Mouse (Mus musculus) MEL (cell line): ENCODE results near the gene Rap2b. TPM values are rescaled to one million over a fixed set of nuclear protein-coding genes. Genes with fewer than 3 reads are reported as not detected.

ENCODE experiments used
- DNase-seq: peaks from one replicate; pipeline ENCODE4 v3.0.0; 2011; ENCODE audit warnings: low read depth, low spot score
- H3K27ac ChIP-seq: 2 replicates; pipeline ENCODE4 v1.5.1; 2012; ENCODE audit warnings: low read depth, mild to moderate bottlenecking, control low read depth, low read length, moderate library complexity; ENCODE audit not compliant: control insufficient read depth
- H3K27me3 ChIP-seq, 2 experiments: fragments of 150-350 bp in 1 of 2; sonication (generic) in 1 of 2; 2 replicates each; pipeline ENCODE4 v1.6.1; 2012; ENCODE audit warnings: low read length in 2 of 2, mild to moderate bottlenecking in 2 of 2, improper control_type of control experiment in 1 of 2, moderate library complexity in 1 of 2; ENCODE audit not compliant: insufficient read depth in 2 of 2, control insufficient read depth in 1 of 2
- H3K36me3 ChIP-seq, 2 experiments: 2 replicates each; pipeline ENCODE4 v1.6.1; 2012 to 2014; ENCODE audit warnings: low read length in 2 of 2, improper control_type of control experiment in 1 of 2, inconsistent platforms in 1 of 2, mild to moderate bottlenecking in 1 of 2; ENCODE audit not compliant: insufficient read depth in 2 of 2, control insufficient read depth in 1 of 2
- H3K4me1 ChIP-seq, 2 experiments: fragments of 150-350 bp in 1 of 2; sonication (generic) in 1 of 2; 2 replicates each; pipeline ENCODE4 v1.6.1; 2012; ENCODE audit warnings: low read length in 2 of 2, improper control_type of control experiment in 1 of 2, mild to moderate bottlenecking in 1 of 2; ENCODE audit not compliant: insufficient read depth in 2 of 2, control insufficient read depth in 1 of 2
- H3K4me3 ChIP-seq, 2 experiments: fragments of 150-350 bp in 1 of 2; sonication (generic) in 1 of 2; 2 replicates each; pipeline ENCODE4 v1.5.1; 2012; ENCODE audit warnings: low read depth in 2 of 2, low read length in 2 of 2, mild to moderate bottlenecking in 2 of 2, moderate library complexity in 2 of 2, control low read depth in 1 of 2, improper control_type of control experiment in 1 of 2; ENCODE audit not compliant: control insufficient read depth in 1 of 2, insufficient read depth in 1 of 2
- H3K79me2 ChIP-seq: 2 replicates; pipeline ENCODE4 v1.6.1; 2012; ENCODE audit warnings: mild to moderate bottlenecking, low read length, moderate library complexity; ENCODE audit not compliant: control insufficient read depth, poor library complexity, insufficient read depth
- H3K9ac ChIP-seq: 2 replicates; pipeline ENCODE4 v1.6.1; 2012; ENCODE audit warnings: low read depth, mild to moderate bottlenecking, control low read depth, low read length, moderate library complexity; ENCODE audit not compliant: control insufficient read depth, poor library complexity, severe bottlenecking
- H3K9me3 ChIP-seq: fragments of 150-350 bp; sonication (generic); replicated peaks from 2 replicates; pipeline ENCODE4 v1.6.1; 2012; ENCODE audit warnings: mild to moderate bottlenecking, low read length, improper control_type of control experiment, moderate library complexity; ENCODE audit not compliant: insufficient read depth
- CHD2 ChIP-seq: IDR thresholded peaks from 2 replicates; pipeline ENCODE4 v1.6.1; 2011; ENCODE audit warnings: low read length, improper control_type of control experiment
- E2F4 ChIP-seq: IDR thresholded peaks from 2 replicates; pipeline ENCODE4 v1.6.1; 2011; ENCODE audit warnings: low read depth, low read length, improper control_type of control experiment, borderline replicate concordance
- ELF1 ChIP-seq: IDR thresholded peaks from 2 replicates; pipeline ENCODE4 v1.6.1; 2014; ENCODE audit warnings: low read depth, mild to moderate bottlenecking, inconsistent platforms, low read length, improper control_type of control experiment, moderate library complexity
- GABPA ChIP-seq: IDR thresholded peaks from 2 replicates; pipeline ENCODE4 v1.6.1; 2012; ENCODE audit warnings: low read depth, mild to moderate bottlenecking, inconsistent platforms, low read length, improper control_type of control experiment, moderate library complexity
- MAFK ChIP-seq: IDR thresholded peaks from 2 replicates; pipeline ENCODE4 v1.6.1; 2011; ENCODE audit warnings: low read depth, mild to moderate bottlenecking, low read length, improper control_type of control experiment, borderline replicate concordance
- MAX ChIP-seq: IDR thresholded peaks from 2 replicates; pipeline ENCODE4 v1.6.1; 2011; ENCODE audit warnings: low read length, improper control_type of control experiment
- MAZ ChIP-seq: IDR thresholded peaks from 2 replicates; pipeline ENCODE4 v1.6.1; 2012; ENCODE audit warnings: low read depth, mild to moderate bottlenecking, inconsistent platforms, low read length, improper control_type of control experiment
- MXI1 ChIP-seq: IDR thresholded peaks from 2 replicates; pipeline ENCODE4 v1.6.1; 2011; ENCODE audit warnings: mild to moderate bottlenecking, low read depth, low read length, improper control_type of control experiment
- MYC ChIP-seq: IDR thresholded peaks from 2 replicates; pipeline ENCODE4 v1.6.1; 2011; ENCODE audit warnings: low read depth, mild to moderate bottlenecking, low read length, improper control_type of control experiment, moderate library complexity
- NELFE ChIP-seq: IDR thresholded peaks from 2 replicates; pipeline ENCODE4 v1.6.1; 2011; ENCODE audit warnings: low read depth, low read length, improper control_type of control experiment
- RAD21 ChIP-seq: IDR thresholded peaks from 2 replicates; pipeline ENCODE4 v1.6.1; 2011; ENCODE audit warnings: mild to moderate bottlenecking, low read depth, low read length, improper control_type of control experiment
- RCOR1 ChIP-seq: IDR thresholded peaks from 2 replicates; pipeline ENCODE4 v1.6.1; 2012; ENCODE audit warnings: low read depth, mild to moderate bottlenecking, inconsistent platforms, low read length, improper control_type of control experiment
- SMC3 ChIP-seq: IDR thresholded peaks from 2 replicates; pipeline ENCODE4 v1.6.1; 2011; ENCODE audit warnings: low read depth, low read length, improper control_type of control experiment
- TBP ChIP-seq: IDR thresholded peaks from 2 replicates; pipeline ENCODE4 v1.8.0; 2011; ENCODE audit warnings: low read depth, low read length, improper control_type of control experiment
- USF1 ChIP-seq: IDR thresholded peaks from 2 replicates; pipeline ENCODE4 v1.6.1; 2014; ENCODE audit warnings: low read depth, mild to moderate bottlenecking, inconsistent platforms, low read length, improper control_type of control experiment, moderate library complexity
- USF2 ChIP-seq, 2 experiments: IDR thresholded peaks; 2 replicates each; pipeline ENCODE4 v1.6.1; 2011 to 2012; ENCODE audit warnings: improper control_type of control experiment in 2 of 2, low read length in 2 of 2, borderline replicate concordance in 1 of 2, inconsistent platforms in 1 of 2, low read depth in 1 of 2, mild to moderate bottlenecking in 1 of 2; ENCODE audit not compliant: insufficient read depth in 1 of 2
- ZKSCAN1 ChIP-seq: IDR thresholded peaks from 2 replicates; pipeline ENCODE4 v1.6.1; 2012; ENCODE audit warnings: low read depth, mild to moderate bottlenecking, inconsistent platforms, low read length, improper control_type of control experiment, moderate library complexity
- polyA plus RNA-seq, 2 experiments: library from polyadenylated mRNA; stranded (reverse) in 1 of 2; unstranded in 1 of 2; fragments of >175 nt in 1 of 2; fragments of >200 nt in 1 of 2; gene quantifications; 2 replicates each; pipeline versions ENCODE4 v1.2.1 to v1.2.4; 2012; ENCODE audit warnings: low replicate concordance in 2 of 2, low read depth in 1 of 2; ENCODE audit not compliant: insufficient read length in 2 of 2, insufficient read depth in 1 of 2, missing spikeins in 1 of 2
- total RNA-seq: library from RNA; depleted of rRNA; stranded (reverse); fragments of 300-350 nt; gene quantifications from 2 replicates; pipeline ENCODE4 v1.2.3, GENCODE M21; 2012

Gene Rap2b
- total and polyA plus RNA-seq, 3 experiments = 4.4 to 5.6 TPM; not detected in 1

- no peak overlapping the region for H3K27ac ChIP-seq
- peaks cover 0 to 1% of the 10 kb centered on the region in 2 experiments; a peak in 1 of 4 replicates for H3K27me3 ChIP-seq
- no peak for DNase-seq
Observed at GRCm38 (mm10) chr3:61340321-61340720, 21.1 kb upstream of the Rap2b start.

GRCm38 (mm10) chr3:61344031-61344430 lies 17.4 kb upstream of the Rap2b start:
- TF ChIP-seq MYC (no peak), ELF1 (no peak)
- no peak overlapping the region for H3K27ac ChIP-seq
- no peak overlapping the region for H3K4me3 ChIP-seq
- no peaks in the 10 kb centered on the region for H3K79me2 ChIP-seq
- no peaks in the 10 kb centered on the region for H3K36me3 ChIP-seq
- H3K27me3 ChIP-seq = no peaks in the 10 kb centered on the region; a peak in 1 of 4 replicates
- DNase-seq = no peak
- H3K9ac ChIP-seq = no peak overlapping the region
- H3K4me1 ChIP-seq = no peaks in the 10 kb centered on the region
- H3K9me3 ChIP-seq = no peaks in the 10 kb centered on the region

More at GRCm38 (mm10) chr3:61340321-61340720, 21.1 kb upstream of the Rap2b start:
- H3K79me2 ChIP-seq = no peaks in the 10 kb centered on the region
- no peak for TF ChIP-seq USF2 (IDR thresholded peaks at IDR 0.05; ENCODE audit: borderline replicate concordance in 1 of 2, insufficient read depth in 1 of 2, low read depth in 1 of 2, low read length in 2 of 2)
- TF ChIP-seq CHD2 = no peak
- TF ChIP-seq E2F4 = no peak
- no peak for TF ChIP-seq RCOR1
- TF ChIP-seq GABPA = no peak
- no peak for TF ChIP-seq NELFE
- no peak for TF ChIP-seq MAFK
- TF ChIP-seq ELF1 = no peak
- no peak for TF ChIP-seq TBP
- no peak for TF ChIP-seq SMC3
- TF ChIP-seq ZKSCAN1 = no peak
- no peak for TF ChIP-seq MXI1
- TF ChIP-seq MAX = no peak
- no peak for TF ChIP-seq RAD21
- no peak for TF ChIP-seq USF1
- no peak for TF ChIP-seq MAZ
- H3K36me3 ChIP-seq = no peaks in the 10 kb centered on the region
- no peaks in the 10 kb centered on the region for H3K9me3 ChIP-seq
- H3K4me1 ChIP-seq = no peaks in the 10 kb centered on the region
- no peak overlapping the region for H3K4me3 ChIP-seq
- H3K9ac ChIP-seq = no peak overlapping the region
